Mouse (Mus musculus): ENCODE data around the gene Grid2ip.

DNA sequence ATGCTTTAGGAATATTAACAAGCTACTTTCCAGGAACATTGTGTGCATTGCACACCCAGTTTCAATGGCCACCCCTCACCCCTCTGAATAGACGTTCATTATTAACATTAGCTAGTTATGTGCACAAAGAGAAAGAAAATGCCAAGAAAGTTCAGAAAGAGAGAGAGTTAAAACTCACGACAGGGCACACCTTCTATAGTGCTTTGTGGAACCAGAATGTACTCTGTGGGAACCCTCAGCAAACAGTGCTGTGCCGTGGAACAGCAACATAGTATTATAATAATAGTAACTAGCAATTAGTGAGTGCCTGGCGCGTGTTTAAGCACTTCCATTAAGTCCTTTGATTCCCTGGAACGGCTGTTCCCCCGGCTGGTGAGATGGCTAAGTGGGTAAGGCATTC, 4.3 kb downstream of the Grid2ip start:
- TF ChIP-seq POLR2A (IDR thresholded peaks at IDR 0.05; ENCODE audit: borderline replicate concordance, extremely low read depth, low read depth, low read length), result no peak
- TF ChIP-seq CTCF (IDR thresholded peaks at IDR 0.05; ENCODE audit: insufficient read depth, low read length), result no peak
